Mouse (Mus musculus): ENCODE measurements around the gene Cox6b2. TPM values are rescaled to one million over a fixed set of nuclear protein-coding genes. Genes with fewer than 3 reads are reported as not detected.

Cox6b2 gene
- polyA plus RNA-seq, 1 experiment from 2014 or later = 42.1 TPM

DNA sequence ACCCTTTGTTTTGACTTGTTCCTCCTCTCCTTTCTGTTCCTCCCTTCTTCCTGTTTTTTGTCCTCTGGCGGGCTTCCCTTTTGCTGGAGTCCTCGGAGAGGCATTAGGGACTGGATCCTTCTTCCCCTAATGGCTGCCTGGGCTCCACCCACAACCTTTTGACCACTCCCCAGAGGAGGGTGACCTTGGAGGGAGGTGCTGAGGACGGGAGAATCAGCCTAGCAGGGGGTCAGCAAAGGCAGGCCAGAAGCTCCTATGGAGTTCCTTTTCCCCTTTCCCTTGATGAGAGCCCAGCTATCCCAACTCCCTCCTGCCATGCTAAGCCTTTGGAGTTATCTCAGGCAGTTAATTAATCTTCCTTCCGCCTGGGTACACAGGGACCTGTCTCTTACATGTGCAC, 11.7 kb downstream of the Cox6b2 start:
- peak overlapping the region; percentile 88 for H3K4me2 ChIP-seq (ENCODE audit: low read depth, low read length)
- ATAC-seq (replicated peaks; ENCODE audit: insufficient number of reproducible peaks, low FRiP score, low TSS enrichment, low read depth) (no peak), DNase-seq (ENCODE audit: low spot score) (peak; percentile 33)
- H3K9me3 ChIP-seq (replicated peaks; ENCODE audit: control insufficient read depth, low read length) = no peaks in the 10 kb centered on the region
- H3K27ac ChIP-seq (replicated peaks; ENCODE audit: low read depth, low read length) = peak overlapping the region; percentile 81; the same call in 1 of the 2 replicates
- peaks cover 7% of the 10 kb centered on the region for H3K36me3 ChIP-seq (replicated peaks; ENCODE audit: control insufficient read depth, insufficient read depth, low read depth, low read length)
- no peaks in the 10 kb centered on the region for H3K27me3 ChIP-seq (ENCODE audit: control insufficient read depth, insufficient read depth, low read length)
- H3K4me3 ChIP-seq (ENCODE audit: low read depth, low read length) = peak overlapping the region; percentile 81
- WGBS = 10% methylated on average over 4 of the region's 4 CpGs
- H3K9ac ChIP-seq (replicated peaks; ENCODE audit: low read length) = peak overlapping the region; percentile 92
- H3K4me1 ChIP-seq (ENCODE audit: control insufficient read depth, insufficient read depth, low read length) = no peaks in the 10 kb centered on the region

DNA sequence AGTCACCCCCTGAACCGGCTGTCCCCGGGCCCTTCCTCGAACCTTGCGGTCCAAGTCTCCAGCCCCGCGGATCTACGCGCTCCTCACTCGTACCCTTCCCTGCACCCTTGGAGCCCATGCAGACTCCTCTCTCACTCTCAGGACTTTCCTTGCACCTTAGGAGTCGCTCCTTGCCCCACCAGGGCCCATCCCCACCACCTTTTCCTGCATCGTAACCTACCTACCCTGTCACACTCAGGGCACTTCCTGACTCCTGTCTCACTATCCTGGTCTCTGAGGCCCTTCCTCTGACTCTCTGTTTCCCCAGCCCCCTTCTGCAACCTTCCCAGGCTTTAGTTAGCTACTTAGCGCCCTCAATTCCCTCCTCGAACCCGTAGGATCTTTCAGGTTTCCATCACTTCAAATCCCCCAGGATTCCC, 12.6 kb downstream of the Cox6b2 start:
- Histone ChIP-seq H3K9ac (replicated peaks; ENCODE audit: low read length) (peak overlapping the region; percentile 92), H3K27ac (replicated peaks; ENCODE audit: low read depth, low read length) (peak overlapping the region; percentile 81), H3K4me2 (ENCODE audit: low read depth, low read length) (peak overlapping the region; percentile 88), H3K4me1 (ENCODE audit: control insufficient read depth, insufficient read depth, low read length) (no peaks in the 10 kb centered on the region), H3K27me3 (ENCODE audit: control insufficient read depth, insufficient read depth, low read length) (no peaks in the 10 kb centered on the region), H3K36me3 (replicated peaks; ENCODE audit: control insufficient read depth, insufficient read depth, low read depth, low read length) (peaks cover 2% of the 10 kb centered on the region), H3K9me3 (replicated peaks; ENCODE audit: control insufficient read depth, low read length) (no peaks in the 10 kb centered on the region), H3K4me3 (ENCODE audit: low read depth, low read length) (peak overlapping the region; percentile 81)
- no peak for DNase-seq (ENCODE audit: low spot score)
- peak; percentile 34 for ATAC-seq (replicated peaks; ENCODE audit: insufficient number of reproducible peaks, low FRiP score, low TSS enrichment, low read depth)
- 0% methylated on average over 14 of the region's 14 CpGs for WGBS

DNA sequence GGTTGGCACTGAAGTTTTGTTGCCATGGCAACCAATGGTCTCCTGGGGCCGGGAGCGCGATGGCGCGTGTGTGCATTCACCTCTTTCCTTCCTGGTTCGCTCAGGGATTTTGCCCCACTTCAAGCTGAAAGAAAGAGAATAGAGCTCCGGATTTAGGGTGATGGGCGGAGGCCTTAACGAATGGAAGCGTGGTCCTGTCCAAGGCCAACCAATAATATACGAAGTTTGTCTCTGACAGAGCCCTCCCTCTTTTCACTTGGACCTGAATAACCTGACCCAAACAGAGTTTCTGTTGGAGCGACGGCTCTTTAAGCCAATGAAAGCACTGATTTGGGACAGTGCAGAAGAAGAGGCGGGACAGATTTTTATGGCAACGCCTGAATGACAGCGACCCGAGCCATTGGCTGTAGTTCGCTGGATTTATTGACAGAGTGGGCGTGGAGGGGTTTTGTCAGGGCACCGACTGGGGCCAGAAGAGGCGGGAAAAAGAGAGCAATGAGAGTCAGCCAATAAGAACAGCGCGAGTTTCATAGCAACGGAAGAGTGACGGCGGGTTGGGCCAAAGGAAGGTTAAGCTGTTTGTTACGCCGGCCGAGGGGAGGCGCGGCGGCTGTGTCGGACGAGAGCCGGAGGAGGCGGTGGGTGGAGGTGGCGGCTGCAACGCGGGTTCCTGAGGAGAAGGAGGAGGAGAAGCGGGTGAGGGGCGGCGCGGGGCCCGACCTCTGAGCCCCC, 13.2 kb downstream of the Cox6b2 start, which contains the start of gene Kmt5c:
Gene Kmt5c (plus strand): TSS at position 572 of the 732 bp plus-strand sequence.
- H3K36me3 ChIP-seq (replicated peaks; ENCODE audit: control insufficient read depth, insufficient read depth, low read depth, low read length) = peaks cover 2% of the 10 kb centered on the region
- no peaks in the 10 kb centered on the region for H3K9me3 ChIP-seq (replicated peaks; ENCODE audit: control insufficient read depth, low read length)
- H3K4me1 ChIP-seq (ENCODE audit: control insufficient read depth, insufficient read depth, low read length) = no peaks in the 10 kb centered on the region
- ATAC-seq (replicated peaks; ENCODE audit: insufficient number of reproducible peaks, low FRiP score, low TSS enrichment, low read depth) (peak; percentile 98), DNase-seq (ENCODE audit: low spot score) (peak; percentile 99)
- H3K27ac ChIP-seq (replicated peaks; ENCODE audit: low read depth, low read length) = peak within 1 kb of the TSS; percentile 81
- peak within 1 kb of the TSS; percentile 81 for H3K4me3 ChIP-seq (ENCODE audit: low read depth, low read length)
- H3K27me3 ChIP-seq (ENCODE audit: control insufficient read depth, insufficient read depth, low read length) = no peaks in the 10 kb centered on the region
- H3K9ac ChIP-seq (replicated peaks; ENCODE audit: low read length) = peak within 1 kb of the TSS; percentile 92
- under 1% methylated on average over 41 of the region's 44 CpGs for WGBS
- H3K4me2 ChIP-seq (ENCODE audit: low read depth, low read length) = peak within 1 kb of the TSS; percentile 88

DNA sequence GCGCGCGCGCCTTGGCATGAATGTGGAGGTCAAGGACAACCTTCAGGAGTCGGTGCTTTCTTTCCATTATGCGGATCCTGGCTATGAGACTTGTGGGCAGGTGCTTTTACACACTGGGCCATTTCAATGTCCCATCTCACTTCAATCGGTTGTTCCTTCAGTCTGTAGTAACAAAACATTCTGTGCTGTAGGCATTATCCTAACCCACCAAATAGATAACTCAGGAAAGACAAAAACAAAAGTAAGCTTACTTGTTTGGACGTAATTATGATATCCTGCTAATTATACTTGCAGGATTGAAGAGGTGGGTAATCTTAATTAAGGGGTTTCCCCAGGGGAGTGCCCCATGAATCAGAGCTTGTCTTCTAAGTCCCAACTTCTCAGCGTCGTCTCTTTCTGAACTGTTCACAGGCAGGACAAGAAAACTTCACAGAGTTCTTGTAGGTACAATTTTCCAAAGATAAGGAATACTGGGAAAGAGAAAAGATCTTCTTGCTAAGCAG, 13.8 kb downstream of the Cox6b2 start:
- Histone ChIP-seq H3K9me3 (replicated peaks; ENCODE audit: control insufficient read depth, low read length) (no peaks in the 10 kb centered on the region), H3K4me3 (ENCODE audit: low read depth, low read length) (peak overlapping the region; percentile 21), H3K9ac (replicated peaks; ENCODE audit: low read length) (no peak overlapping the region; the same call in 1 of the 2 replicates), H3K4me1 (ENCODE audit: control insufficient read depth, insufficient read depth, low read length) (no peaks in the 10 kb centered on the region), H3K4me2 (ENCODE audit: low read depth, low read length) (peak overlapping the region; percentile 27), H3K27ac (replicated peaks; ENCODE audit: low read depth, low read length) (no peak overlapping the region; the same call in 1 of the 2 replicates), H3K36me3 (replicated peaks; ENCODE audit: control insufficient read depth, insufficient read depth, low read depth, low read length) (peaks cover 2% of the 10 kb centered on the region), H3K27me3 (ENCODE audit: control insufficient read depth, insufficient read depth, low read length) (no peaks in the 10 kb centered on the region)
- 45% methylated on average over 10 of the region's 10 CpGs for WGBS
- ATAC-seq (replicated peaks; ENCODE audit: insufficient number of reproducible peaks, low FRiP score, low TSS enrichment, low read depth) (no peak), DNase-seq (ENCODE audit: low spot score) (no peak)

DNA sequence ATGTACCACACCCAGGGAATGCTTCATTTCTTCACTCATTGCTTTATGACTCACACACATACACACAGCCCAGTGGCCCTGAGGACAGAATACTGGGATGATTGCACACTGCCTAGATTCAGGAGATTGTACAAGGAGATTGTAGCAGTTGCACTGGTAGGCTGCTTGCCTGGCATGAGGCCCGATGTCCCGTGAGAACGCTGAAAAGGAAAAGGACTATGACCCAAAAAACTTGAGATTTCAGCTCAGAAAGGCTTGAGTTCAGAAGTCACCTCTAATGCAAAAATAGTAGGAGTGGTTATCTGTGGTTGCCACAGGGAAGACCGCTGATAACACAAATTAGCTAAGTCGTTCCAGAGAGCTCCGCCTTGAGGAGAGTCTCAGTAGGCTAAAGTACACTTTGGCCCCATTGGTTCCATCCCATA, 19.9 kb downstream of the Cox6b2 start:
- H3K36me3 ChIP-seq (replicated peaks; ENCODE audit: control insufficient read depth, insufficient read depth, low read depth, low read length) = no peaks in the 10 kb centered on the region
- no peak overlapping the region for H3K4me2 ChIP-seq (ENCODE audit: low read depth, low read length)
- no peak overlapping the region for H3K9ac ChIP-seq (replicated peaks; ENCODE audit: low read length)
- WGBS = 66% methylated on average over 6 of the region's 6 CpGs
- no peak overlapping the region for H3K27ac ChIP-seq (replicated peaks; ENCODE audit: low read depth, low read length)
- DNase-seq (ENCODE audit: low spot score) (no peak), ATAC-seq (replicated peaks; ENCODE audit: insufficient number of reproducible peaks, low FRiP score, low TSS enrichment, low read depth) (no peak)
- H3K9me3 ChIP-seq (replicated peaks; ENCODE audit: control insufficient read depth, low read length) = no peaks in the 10 kb centered on the region
- no peaks in the 10 kb centered on the region for H3K4me1 ChIP-seq (ENCODE audit: control insufficient read depth, insufficient read depth, low read length)
- no peak overlapping the region for H3K4me3 ChIP-seq (ENCODE audit: low read depth, low read length)
- no peaks in the 10 kb centered on the region for H3K27me3 ChIP-seq (ENCODE audit: control insufficient read depth, insufficient read depth, low read length)

DNA sequence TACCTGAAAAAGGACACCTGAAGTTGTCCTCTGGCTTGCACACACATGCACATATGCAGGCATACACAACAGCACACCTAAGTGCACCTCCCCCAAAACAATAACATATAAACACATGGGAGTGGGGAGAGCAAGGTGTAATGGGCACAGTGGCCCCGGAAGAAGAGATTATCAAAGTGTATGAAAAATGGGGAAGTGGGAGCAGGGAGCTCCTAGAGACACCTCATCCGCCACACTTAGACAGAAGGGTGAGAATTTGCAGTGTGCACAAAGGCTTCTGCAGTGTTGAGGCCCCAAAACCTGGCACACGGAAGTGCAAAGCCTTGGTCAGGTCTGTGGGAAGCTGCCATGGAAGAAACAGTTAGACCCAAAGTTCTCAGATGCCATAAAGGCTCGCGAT, 21.8 kb downstream of the Cox6b2 start:
- H3K4me2 ChIP-seq (ENCODE audit: low read depth, low read length) = no peak overlapping the region
- no peak overlapping the region for H3K27ac ChIP-seq (replicated peaks; ENCODE audit: low read depth, low read length)
- H3K9ac ChIP-seq (replicated peaks; ENCODE audit: low read length) = no peak overlapping the region
- no peak for ATAC-seq (replicated peaks; ENCODE audit: insufficient number of reproducible peaks, low FRiP score, low TSS enrichment, low read depth)
- no peaks in the 10 kb centered on the region for H3K36me3 ChIP-seq (replicated peaks; ENCODE audit: control insufficient read depth, insufficient read depth, low read depth, low read length)
- no peaks in the 10 kb centered on the region for H3K9me3 ChIP-seq (replicated peaks; ENCODE audit: control insufficient read depth, low read length)
- H3K4me3 ChIP-seq (ENCODE audit: low read depth, low read length) = no peak overlapping the region
- H3K27me3 ChIP-seq (ENCODE audit: control insufficient read depth, insufficient read depth, low read length) = no peaks in the 10 kb centered on the region
- no peak for DNase-seq (ENCODE audit: low spot score)
- 86% methylated on average over 5 of the region's 5 CpGs for WGBS
- H3K4me1 ChIP-seq (ENCODE audit: control insufficient read depth, insufficient read depth, low read length) = no peaks in the 10 kb centered on the region

DNA sequence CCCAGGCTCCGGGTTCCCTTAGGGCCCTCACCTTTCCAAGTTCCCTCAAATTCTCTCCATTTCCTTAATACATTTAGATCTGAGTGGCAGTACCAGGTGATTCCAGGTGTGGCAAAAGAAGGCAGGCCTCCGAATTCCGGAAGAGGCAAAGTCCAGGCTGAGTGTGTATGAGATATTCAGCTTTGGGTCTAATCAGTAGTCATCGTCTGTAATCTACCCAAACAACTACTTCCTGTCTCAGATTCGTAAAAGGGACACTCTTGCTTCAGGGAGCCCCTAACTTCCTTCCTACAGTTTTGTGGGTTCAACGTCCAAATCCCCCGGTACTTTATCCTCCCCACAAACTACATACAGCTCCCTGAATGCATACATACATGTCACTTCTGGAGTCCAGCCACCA, 27.7 kb downstream of the Cox6b2 start, which contains the start of gene Tmem150b:
Gene Tmem150b (minus strand): TSS at position 81 of the 400 bp plus-strand sequence.
- Histone ChIP-seq H3K9ac (replicated peaks; ENCODE audit: low read length) (no peak within 1 kb of the TSS), H3K36me3 (replicated peaks; ENCODE audit: control insufficient read depth, insufficient read depth, low read depth, low read length) (no peaks in the 10 kb centered on the region), H3K27ac (replicated peaks; ENCODE audit: low read depth, low read length) (no peak within 1 kb of the TSS), H3K4me3 (ENCODE audit: low read depth, low read length) (no peak within 1 kb of the TSS), H3K4me1 (ENCODE audit: control insufficient read depth, insufficient read depth, low read length) (no peaks in the 10 kb centered on the region), H3K27me3 (ENCODE audit: control insufficient read depth, insufficient read depth, low read length) (no peaks in the 10 kb centered on the region), H3K9me3 (replicated peaks; ENCODE audit: control insufficient read depth, low read length) (no peaks in the 10 kb centered on the region), H3K4me2 (ENCODE audit: low read depth, low read length) (no peak within 1 kb of the TSS)
- WGBS = 83% methylated on average over 7 of the region's 7 CpGs
- DNase-seq (ENCODE audit: low spot score) (no peak), ATAC-seq (replicated peaks; ENCODE audit: insufficient number of reproducible peaks, low FRiP score, low TSS enrichment, low read depth) (no peak)

DNA sequence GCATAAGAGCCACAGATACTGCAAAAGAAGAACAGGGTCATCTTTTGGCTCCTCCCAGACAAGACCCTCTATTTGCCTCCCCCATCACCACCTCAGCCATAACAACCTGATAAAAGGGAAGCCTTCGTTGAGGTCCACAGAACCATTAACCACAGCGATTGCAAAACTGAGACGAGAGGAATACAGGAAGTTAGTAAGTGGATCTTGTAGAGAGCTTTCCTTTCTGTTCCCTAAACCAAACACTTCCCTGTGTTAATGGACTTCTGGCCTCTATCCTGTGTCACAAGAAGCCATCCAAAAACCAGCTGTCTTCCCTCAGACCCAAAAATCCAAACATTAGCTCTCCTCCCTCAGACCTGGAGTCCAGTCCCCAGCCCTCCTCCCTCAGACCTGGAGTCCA, 28.5 kb downstream of the Cox6b2 start:
- no peak overlapping the region for H3K4me2 ChIP-seq (ENCODE audit: low read depth, low read length)
- no peaks in the 10 kb centered on the region for H3K36me3 ChIP-seq (replicated peaks; ENCODE audit: control insufficient read depth, insufficient read depth, low read depth, low read length)
- ATAC-seq (replicated peaks; ENCODE audit: insufficient number of reproducible peaks, low FRiP score, low TSS enrichment, low read depth) (no peak), DNase-seq (ENCODE audit: low spot score) (no peak)
- no peaks in the 10 kb centered on the region for H3K4me1 ChIP-seq (ENCODE audit: control insufficient read depth, insufficient read depth, low read length)
- H3K9ac ChIP-seq (replicated peaks; ENCODE audit: low read length) = no peak overlapping the region
- no peaks in the 10 kb centered on the region for H3K9me3 ChIP-seq (replicated peaks; ENCODE audit: control insufficient read depth, low read length)
- no peaks in the 10 kb centered on the region for H3K27me3 ChIP-seq (ENCODE audit: control insufficient read depth, insufficient read depth, low read length)
- 79% methylated on average over 3 of the region's 3 CpGs for WGBS
- no peak overlapping the region for H3K27ac ChIP-seq (replicated peaks; ENCODE audit: low read depth, low read length)
- no peak overlapping the region for H3K4me3 ChIP-seq (ENCODE audit: low read depth, low read length)

All from embryonic facial prominence, embryonic 11.5 days (tissue).